Mouse (Mus musculus) liver, postnatal 0 days (tissue): Measurements from ENCODE around the gene Tent5a. TPM values are rescaled to one million over a fixed set of nuclear protein-coding genes. Genes with fewer than 3 reads are reported as not detected.
A peak's percentile ranks its signal among the peaks of the same experiment; 100 is the strongest.

Source experiments
- ATAC-seq: fragments of 200-750 bp; cut with Nextera tagmentation; 2 replicates; pipeline ENCODE4 v1.8.0; 2017; ENCODE audit warnings: mild to moderate bottlenecking, moderate library complexity
- DNase-seq: peaks from one replicate; pipeline ENCODE4 v3.0.0-alpha.2; 2016
- H3K27ac ChIP-seq: fragments of 300-500 bp; sonication (generic); 2 replicates; pipeline ENCODE4 v1.5.1; 2014; ENCODE audit warnings: antibody characterized with exemption, moderate library complexity, mild to moderate bottlenecking, low read depth
- H3K27me3 ChIP-seq: fragments of 300-500 bp; sonication (generic); 2 replicates; pipeline ENCODE4 v1.6.1; 2014; ENCODE audit warnings: low read length, control low read depth, mixed read lengths; ENCODE audit not compliant: insufficient read depth
- H3K36me3 ChIP-seq: fragments of 300-500 bp; sonication (generic); replicated peaks from 2 replicates; pipeline ENCODE4 v1.6.1; 2014; ENCODE audit warnings: mild to moderate bottlenecking, control low read depth, low read length, moderate library complexity, mixed read lengths; ENCODE audit not compliant: insufficient read depth
- H3K4me1 ChIP-seq: fragments of 300-500 bp; sonication (generic); 2 replicates; pipeline ENCODE4 v1.6.1; 2014; ENCODE audit warnings: antibody characterized with exemption, mild to moderate bottlenecking, control low read depth; ENCODE audit not compliant: insufficient read depth
- H3K4me2 ChIP-seq: fragments of 300-500 bp; sonication (generic); 2 replicates; pipeline ENCODE4 v1.6.1; 2014; ENCODE audit warnings: low read depth, mild to moderate bottlenecking, low read length, moderate library complexity, mixed read lengths
- H3K4me3 ChIP-seq: fragments of 300-500 bp; sonication (generic); 2 replicates; pipeline ENCODE4 v1.5.1; 2014; ENCODE audit warnings: low read depth, low read length
- H3K9ac ChIP-seq: fragments of 300-500 bp; sonication (generic); replicated peaks from 2 replicates; pipeline ENCODE4 v1.6.1; 2014; ENCODE audit warnings: mild to moderate bottlenecking, moderate library complexity
- H3K9me3 ChIP-seq: fragments of 300-500 bp; sonication (generic); 2 replicates; pipeline ENCODE4 v1.6.1; 2016; ENCODE audit warnings: mild to moderate bottlenecking, control low read depth, low read length, mixed read lengths
- CTCF ChIP-seq: sonication (generic); IDR thresholded peaks from 2 replicates; pipeline ENCODE4 v1.5.1; 2016; ENCODE audit warnings: antibody characterized with exemption, low read depth
- EP300 ChIP-seq: IDR thresholded peaks from 2 replicates; pipeline ENCODE4 v1.6.1; 2016; ENCODE audit warnings: antibody characterized with exemption, low read depth, mild to moderate bottlenecking
- WGBS: fragments of 180-500 bp; shearing (Covaris S2); extraction: QIAGEN DNeasy Blood & Tissue Kit; methylation state at CpG from one replicate; pipeline ENCODE4 v1.1.7; 2014; ENCODE audit not compliant: insufficient replicate concordance; 5-methylcytosine and 5-hydroxymethylcytosine counted together
- polyA plus RNA-seq: library from polyadenylated mRNA; unstranded; fragments of >200 nt; fragmentation: Nextera tagmentation; extraction: Ambion mirVana; gene quantifications from 2 replicates; pipeline ENCODE4 v1.2.1, GENCODE M21; 2015

The Tent5a gene
- polyA plus RNA-seq, 1 experiment from 2014 or later = 22.3 TPM

DNA sequence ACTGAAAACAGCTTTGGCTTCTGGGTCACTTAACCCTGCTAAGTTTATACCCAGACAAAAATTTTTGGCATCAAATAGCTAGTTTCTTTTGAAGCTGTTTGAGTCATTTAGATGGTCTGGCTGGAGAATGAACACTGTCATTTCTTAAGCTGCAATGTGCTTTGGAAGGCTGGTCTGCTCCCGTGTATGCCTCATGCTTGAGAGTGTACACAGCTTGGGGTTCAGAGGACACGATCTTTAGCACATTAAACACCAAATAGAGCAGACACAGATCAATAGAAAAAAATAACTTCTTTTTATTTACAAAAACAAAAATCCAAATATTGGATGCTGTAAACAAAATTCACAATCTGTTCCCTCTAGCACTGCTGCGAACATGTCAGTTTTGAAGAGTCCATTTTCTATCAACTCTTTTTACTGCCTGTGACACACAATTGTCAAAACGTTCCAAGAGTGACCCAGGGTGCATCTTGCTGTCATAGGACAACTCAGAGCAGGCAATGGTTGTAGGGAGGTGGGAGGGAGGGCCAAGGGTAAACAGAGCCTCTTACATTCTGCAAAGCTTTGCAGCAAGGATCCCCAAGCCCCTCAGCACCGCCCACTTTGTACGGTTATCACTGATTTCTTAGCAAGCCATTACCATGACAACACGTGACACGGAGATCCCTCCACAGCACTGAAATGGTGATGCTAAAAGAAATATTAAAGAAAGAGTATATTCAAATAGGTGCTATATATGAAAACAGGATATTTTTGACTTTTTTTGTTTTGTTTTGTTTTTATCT, 6.8 kb downstream of the Tent5a start:
- Histone ChIP-seq H3K4me3 (no peak overlapping the region), H3K4me2 (no peak overlapping the region), H3K9ac (no peak overlapping the region), H3K36me3 (peaks cover 4% of the 10 kb centered on the region; the same call in 1 of the 2 replicates), H3K4me1 (peaks cover 3% of the 10 kb centered on the region; the same call in 1 of the 2 replicates), H3K27me3 (no peaks in the 10 kb centered on the region), H3K9me3 (no peaks in the 10 kb centered on the region), H3K27ac (no peak overlapping the region)
- ATAC-seq (peak; percentile 59; the same call in 1 of the 2 replicates), DNase-seq (no peak)
- 55% methylated on average over 8 of the region's 8 CpGs for whole genome bisulfite sequencing
- TF ChIP-seq EP300 = no peak
- no peak for TF ChIP-seq CTCF

DNA sequence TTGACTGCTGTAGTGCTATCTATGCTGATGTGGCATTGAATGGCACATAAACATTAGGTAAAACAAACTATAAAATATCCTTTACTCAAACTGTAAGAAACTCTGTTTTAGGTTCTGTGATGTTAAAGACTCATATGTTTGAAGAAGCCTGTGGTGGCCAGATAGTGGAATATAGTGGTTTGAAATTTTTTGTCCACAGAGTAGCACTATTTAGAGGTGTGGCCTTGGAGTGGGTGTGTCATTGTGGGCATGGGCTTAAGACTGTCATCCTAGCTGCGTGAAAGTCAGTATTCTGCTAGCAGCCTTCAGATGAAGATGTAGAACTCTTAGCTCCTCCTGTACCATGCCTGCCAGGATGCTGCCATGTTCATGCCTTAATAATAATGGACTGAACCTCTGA, 11.0 kb downstream of the Tent5a start:
- whole genome bisulfite sequencing = 50% methylated on average over 1 of the region's 1 CpGs
- Histone ChIP-seq H3K27me3 (no peaks in the 10 kb centered on the region), H3K27ac (no peak overlapping the region), H3K4me3 (no peak overlapping the region), H3K4me1 (0 out of 2 replicates have a peak, but pooled peaks cover 3% of the 10 kb centered on the region), H3K9me3 (no peaks in the 10 kb centered on the region), H3K4me2 (no peak overlapping the region), H3K9ac (no peak overlapping the region), H3K36me3 (no peaks in the 10 kb centered on the region; the same call in 1 of the 2 replicates)
- DNase-seq (no peak), ATAC-seq (no peak)
- TF ChIP-seq CTCF (no peak), EP300 (no peak)

DNA sequence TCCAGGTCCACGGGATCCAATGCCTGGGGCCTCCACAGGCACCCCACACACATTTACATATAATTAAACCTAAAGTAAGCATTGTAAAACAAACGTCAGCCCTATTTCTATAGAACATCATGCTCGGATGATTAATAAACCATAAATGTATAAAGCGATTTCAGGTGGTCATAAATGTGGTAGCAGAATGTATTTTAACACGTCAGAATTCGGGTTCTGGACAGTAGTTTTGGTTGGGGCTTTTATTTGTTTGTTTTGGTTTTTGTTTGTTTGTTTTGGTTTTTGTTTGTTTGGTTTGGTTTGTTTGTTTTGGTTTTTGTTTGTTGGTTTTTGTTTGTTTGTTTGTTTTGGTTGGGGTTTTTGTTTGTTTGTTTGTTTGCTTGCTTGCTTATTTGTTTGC, 14.7 kb downstream of the Tent5a start, which contains the start of gene Gm11114:
TSS of gene Gm11114 (plus strand) at position 301 of the 400 bp plus-strand sequence.
- H3K27me3 ChIP-seq = no peaks in the 10 kb centered on the region
- no peak within 1 kb of the TSS for H3K9ac ChIP-seq
- no peak for DNase-seq
- WGBS = 77% methylated on average over 6 of the region's 6 CpGs
- no peak for TF ChIP-seq EP300
- no peak for TF ChIP-seq CTCF
- ATAC-seq = no peak
- no peaks in the 10 kb centered on the region for H3K4me1 ChIP-seq
- no peak within 1 kb of the TSS for H3K4me3 ChIP-seq
- no peak within 1 kb of the TSS for H3K27ac ChIP-seq
- no peak within 1 kb of the TSS for H3K4me2 ChIP-seq
- H3K36me3 ChIP-seq = no peaks in the 10 kb centered on the region
- H3K9me3 ChIP-seq = no peaks in the 10 kb centered on the region

DNA sequence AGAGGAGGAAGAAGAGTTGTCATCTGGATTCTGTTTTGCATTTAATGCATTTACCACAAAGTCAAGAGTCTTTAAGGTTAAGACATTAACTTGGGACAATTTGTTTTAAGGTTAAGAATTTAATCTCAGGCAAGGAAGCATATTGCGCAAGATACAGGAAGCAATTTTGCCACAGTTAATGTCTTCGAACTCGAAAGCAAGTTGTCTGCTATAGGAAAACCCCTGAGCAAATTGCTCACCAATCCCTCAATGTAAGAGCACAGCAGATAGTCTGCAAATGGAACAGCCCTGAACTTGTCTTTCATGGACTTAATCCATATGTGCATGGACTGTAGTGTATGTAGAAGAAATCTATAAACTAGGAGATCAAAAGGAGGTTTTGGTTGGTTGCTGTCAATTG, 23.8 kb downstream of the Tent5a start:
- WGBS = 55% methylated on average over 3 of the region's 3 CpGs
- Histone ChIP-seq H3K4me2 (no peak overlapping the region), H3K27me3 (no peaks in the 10 kb centered on the region), H3K9ac (no peak overlapping the region), H3K9me3 (no peaks in the 10 kb centered on the region), H3K4me3 (no peak overlapping the region), H3K27ac (no peak overlapping the region), H3K4me1 (no peaks in the 10 kb centered on the region), H3K36me3 (no peaks in the 10 kb centered on the region)
- DNase-seq (no peak), ATAC-seq (no peak)
- no peak for TF ChIP-seq CTCF
- no peak for TF ChIP-seq EP300

DNA sequence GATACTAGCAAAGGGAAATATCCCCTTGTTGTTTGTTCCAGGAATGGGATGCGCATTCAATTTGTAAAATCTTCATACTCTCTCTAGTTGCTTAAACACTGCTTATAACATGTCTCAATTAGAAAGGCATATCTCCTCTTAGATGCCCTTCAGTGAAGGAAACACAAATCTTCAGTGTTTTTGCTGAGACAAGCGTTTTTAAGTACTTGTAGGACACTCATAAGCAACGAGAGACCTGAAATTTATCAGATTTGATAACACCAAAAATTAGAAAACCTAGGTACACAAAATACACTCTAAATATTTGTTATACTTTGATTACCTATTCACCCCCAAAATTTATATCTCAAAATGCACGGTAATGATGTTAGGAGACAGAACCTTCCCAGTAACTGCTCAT, 24.3 kb downstream of the Tent5a start:
- WGBS = 71% methylated on average over 4 of the region's 4 CpGs
- no peak for ATAC-seq
- DNase-seq = no peak

DNA sequence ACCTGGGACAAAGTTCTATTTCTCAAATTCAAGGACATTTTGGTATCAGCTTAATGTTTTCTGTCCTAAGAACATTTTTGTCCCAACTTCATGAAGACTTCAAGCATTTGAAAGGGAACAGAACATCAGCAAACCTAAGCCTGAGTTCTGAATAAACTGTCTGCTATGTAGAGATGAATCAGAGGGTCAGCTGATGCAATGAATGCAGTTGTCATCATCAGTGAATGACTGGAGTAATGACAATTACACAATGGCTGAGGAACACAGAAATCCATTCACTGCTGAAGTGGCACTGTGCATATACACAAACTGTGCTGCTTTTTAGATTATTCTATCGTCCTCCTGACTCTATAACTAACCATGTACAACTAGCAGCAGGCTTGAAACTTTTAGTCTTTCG, 53.0 kb downstream of the Tent5a start:
- no peak for TF ChIP-seq EP300
- no peak for TF ChIP-seq CTCF
- H3K4me2 ChIP-seq = no peak overlapping the region
- DNase-seq (no peak), ATAC-seq (no peak)
- H3K27me3 ChIP-seq = no peaks in the 10 kb centered on the region
- 70% methylated on average over 2 of the region's 2 CpGs for WGBS
- no peak overlapping the region for H3K4me3 ChIP-seq
- no peak overlapping the region for H3K9ac ChIP-seq
- no peaks in the 10 kb centered on the region for H3K36me3 ChIP-seq
- H3K4me1 ChIP-seq = no peaks in the 10 kb centered on the region
- no peaks in the 10 kb centered on the region for H3K9me3 ChIP-seq
- H3K27ac ChIP-seq = no peak overlapping the region

More for the DNA sequence above, 24.3 kb downstream of the Tent5a start:
- H3K27ac ChIP-seq = no peak overlapping the region
- no peak overlapping the region for H3K9ac ChIP-seq
- H3K9me3 ChIP-seq = no peaks in the 10 kb centered on the region
- no peaks in the 10 kb centered on the region for H3K27me3 ChIP-seq
- no peaks in the 10 kb centered on the region for H3K4me1 ChIP-seq
- no peaks in the 10 kb centered on the region for H3K36me3 ChIP-seq
- H3K4me3 ChIP-seq = no peak overlapping the region
- TF ChIP-seq CTCF (no peak), EP300 (no peak)
- no peak overlapping the region for H3K4me2 ChIP-seq

Other genes with a start within 250 kb of the Tent5a start
- not detected in 2 replicates for gene Gm11114, start 14.6 kb downstream of the Tent5a start, polyA plus RNA-seq